Mouse (Mus musculus): ENCODE results near the gene Arhgap22. TPM values are rescaled to one million over a fixed set of nuclear protein-coding genes. Genes with fewer than 3 reads are reported as not detected.

Gene Arhgap22
- polyA plus RNA-seq, 1 experiment from 2014 or later = 8.1 TPM

- peak; percentile 61 for ATAC-seq (ENCODE audit: low read depth)
- H3K4me2 ChIP-seq (ENCODE audit: low read depth, low read length) = no peak overlapping the region
- peaks cover 16% of the 10 kb centered on the region for H3K27me3 ChIP-seq (ENCODE audit: control insufficient read depth, insufficient read depth, low read depth, low read length)
- no peak overlapping the region for H3K9ac ChIP-seq (ENCODE audit: low read length)
- no peaks in the 10 kb centered on the region for H3K36me3 ChIP-seq (ENCODE audit: control insufficient read depth, insufficient read depth, low read length)
- peak overlapping the region; percentile 77 for H3K27ac ChIP-seq (ENCODE audit: low read length)
- H3K9me3 ChIP-seq (ENCODE audit: control insufficient read depth, low read length) = no peaks in the 10 kb centered on the region
- H3K4me1 ChIP-seq (replicated peaks; ENCODE audit: control insufficient read depth, insufficient read depth, low read length) = peaks cover 18% of the 10 kb centered on the region
- H3K4me3 ChIP-seq (ENCODE audit: low read length) = no peak overlapping the region
- WGBS = 43% methylated on average over 6 of the region's 6 CpGs
These were observed 132.7 kb downstream of the Arhgap22 start for GRCm38 (mm10) chr14:33346546-33346945.

- no peak overlapping the region for H3K9ac ChIP-seq (ENCODE audit: low read length)
- no peaks in the 10 kb centered on the region for H3K36me3 ChIP-seq (ENCODE audit: control insufficient read depth, insufficient read depth, low read length)
- 23% methylated on average over 4 of the region's 4 CpGs for WGBS
- ATAC-seq (ENCODE audit: low read depth) = peak; percentile 39
- peaks cover 24% of the 10 kb centered on the region for H3K4me1 ChIP-seq (replicated peaks; ENCODE audit: control insufficient read depth, insufficient read depth, low read length)
- H3K4me3 ChIP-seq (ENCODE audit: low read length) = no peak overlapping the region
- H3K27ac ChIP-seq (ENCODE audit: low read length) = no peak overlapping the region
- H3K4me2 ChIP-seq (ENCODE audit: low read depth, low read length) = no peak overlapping the region
- peaks cover 18% of the 10 kb centered on the region for H3K27me3 ChIP-seq (ENCODE audit: control insufficient read depth, insufficient read depth, low read depth, low read length)
- no peaks in the 10 kb centered on the region for H3K9me3 ChIP-seq (ENCODE audit: control insufficient read depth, low read length)
These were observed 133.9 kb downstream of the Arhgap22 start for GRCm38 (mm10) chr14:33347738-33348137.

- Histone ChIP-seq H3K27ac (ENCODE audit: low read length) (no peak overlapping the region), H3K4me3 (ENCODE audit: low read length) (no peak overlapping the region), H3K9me3 (ENCODE audit: control insufficient read depth, low read length) (no peaks in the 10 kb centered on the region), H3K4me1 (replicated peaks; ENCODE audit: control insufficient read depth, insufficient read depth, low read length) (peaks cover 28% of the 10 kb centered on the region), H3K36me3 (ENCODE audit: control insufficient read depth, insufficient read depth, low read length) (no peaks in the 10 kb centered on the region), H3K4me2 (ENCODE audit: low read depth, low read length) (no peak overlapping the region), H3K27me3 (ENCODE audit: control insufficient read depth, insufficient read depth, low read depth, low read length) (peaks cover 18% of the 10 kb centered on the region), H3K9ac (ENCODE audit: low read length) (no peak overlapping the region)
- 33% methylated on average over 1 of the region's 1 CpGs for WGBS
- no peak for ATAC-seq (ENCODE audit: low read depth)
These were observed 134.3 kb downstream of the Arhgap22 start for GRCm38 (mm10) chr14:33348146-33348545.

GRCm38 (mm10) chr14:33351019-33351418 is 137.2 kb downstream of the Arhgap22 start:
- H3K4me1 ChIP-seq (replicated peaks; ENCODE audit: control insufficient read depth, insufficient read depth, low read length) = peaks cover 47% of the 10 kb centered on the region
- peak overlapping the region; percentile 62 for H3K27ac ChIP-seq (ENCODE audit: low read length)
- no peaks in the 10 kb centered on the region for H3K36me3 ChIP-seq (ENCODE audit: control insufficient read depth, insufficient read depth, low read length)
- no peaks in the 10 kb centered on the region for H3K9me3 ChIP-seq (ENCODE audit: control insufficient read depth, low read length)
- WGBS = 1% methylated on average over 39 of the region's 42 CpGs
- peak overlapping the region; percentile 49 for H3K4me3 ChIP-seq (ENCODE audit: low read length)
- peak overlapping the region; percentile 66 for H3K4me2 ChIP-seq (ENCODE audit: low read depth, low read length)
- H3K27me3 ChIP-seq (ENCODE audit: control insufficient read depth, insufficient read depth, low read depth, low read length) = peaks cover 18% of the 10 kb centered on the region
- peak; percentile 64 for ATAC-seq (ENCODE audit: low read depth)
- peak overlapping the region; percentile 68 for H3K9ac ChIP-seq (ENCODE audit: low read length)

- 57% methylated on average over 6 of the region's 6 CpGs for WGBS
- ATAC-seq (ENCODE audit: low read depth) = peak; percentile 21; the same call in 1 of the 2 replicates
- Histone ChIP-seq H3K9ac (ENCODE audit: low read length) (no peak overlapping the region), H3K4me2 (ENCODE audit: low read depth, low read length) (peak overlapping the region; percentile 66), H3K4me3 (ENCODE audit: low read length) (no peak overlapping the region), H3K4me1 (replicated peaks; ENCODE audit: control insufficient read depth, insufficient read depth, low read length) (peaks cover 40% of the 10 kb centered on the region), H3K27ac (ENCODE audit: low read length) (peak overlapping the region; percentile 71), H3K36me3 (ENCODE audit: control insufficient read depth, insufficient read depth, low read length) (no peaks in the 10 kb centered on the region), H3K27me3 (ENCODE audit: control insufficient read depth, insufficient read depth, low read depth, low read length) (peaks cover 18% of the 10 kb centered on the region), H3K9me3 (ENCODE audit: control insufficient read depth, low read length) (no peaks in the 10 kb centered on the region)
These were observed 138.3 kb downstream of the Arhgap22 start for GRCm38 (mm10) chr14:33351984-33352722.

GRCm38 (mm10) chr14:33352890-33353289 is 139.1 kb downstream of the Arhgap22 start:
- 31% methylated on average over 6 of the region's 6 CpGs for WGBS
- Histone ChIP-seq H3K4me2 (ENCODE audit: low read depth, low read length) (no peak overlapping the region; the same call in none of the 2 replicates), H3K27me3 (ENCODE audit: control insufficient read depth, insufficient read depth, low read depth, low read length) (peaks cover 18% of the 10 kb centered on the region)

GRCm38 (mm10) chr14:33355276-33355675 is 141.4 kb downstream of the Arhgap22 start:
- H3K4me3 ChIP-seq (ENCODE audit: low read length) = no peak overlapping the region
- H3K27me3 ChIP-seq (ENCODE audit: control insufficient read depth, insufficient read depth, low read depth, low read length) = peaks cover 13% of the 10 kb centered on the region
- H3K9ac ChIP-seq (ENCODE audit: low read length) = no peak overlapping the region
- H3K36me3 ChIP-seq (ENCODE audit: control insufficient read depth, insufficient read depth, low read length) = no peaks in the 10 kb centered on the region
- H3K27ac ChIP-seq (ENCODE audit: low read length) = no peak overlapping the region; the same call in 1 of the 2 replicates
- H3K4me1 ChIP-seq (replicated peaks; ENCODE audit: control insufficient read depth, insufficient read depth, low read length) = peaks cover 41% of the 10 kb centered on the region
- 78% methylated on average over 5 of the region's 5 CpGs for WGBS
- no peak overlapping the region for H3K4me2 ChIP-seq (ENCODE audit: low read depth, low read length)
- ATAC-seq (ENCODE audit: low read depth) = no peak
- H3K9me3 ChIP-seq (ENCODE audit: control insufficient read depth, low read length) = no peaks in the 10 kb centered on the region

More at GRCm38 (mm10) chr14:33352890-33353289, 139.1 kb downstream of the Arhgap22 start:
- Histone ChIP-seq H3K9ac (ENCODE audit: low read length) (no peak overlapping the region), H3K9me3 (ENCODE audit: control insufficient read depth, low read length) (no peaks in the 10 kb centered on the region), H3K36me3 (ENCODE audit: control insufficient read depth, insufficient read depth, low read length) (no peaks in the 10 kb centered on the region), H3K4me3 (ENCODE audit: low read length) (no peak overlapping the region), H3K27ac (ENCODE audit: low read length) (peak overlapping the region; percentile 71), H3K4me1 (replicated peaks; ENCODE audit: control insufficient read depth, insufficient read depth, low read length) (peaks cover 40% of the 10 kb centered on the region)
- ATAC-seq (ENCODE audit: low read depth) = 0 out of 2 replicates have a peak, but pooled peaks have one; percentile 10

- ATAC-seq (ENCODE audit: low read depth) = no peak
- H3K4me2 ChIP-seq (ENCODE audit: low read depth, low read length) = no peak overlapping the region
- no peak overlapping the region for H3K9ac ChIP-seq (ENCODE audit: low read length)
- no peak overlapping the region for H3K4me3 ChIP-seq (ENCODE audit: low read length)
- H3K27me3 ChIP-seq (ENCODE audit: control insufficient read depth, insufficient read depth, low read depth, low read length) = no peaks in the 10 kb centered on the region
- H3K36me3 ChIP-seq (ENCODE audit: control insufficient read depth, insufficient read depth, low read length) = no peaks in the 10 kb centered on the region
- WGBS = 50% methylated on average over 12 of the region's 12 CpGs
- no peak overlapping the region for H3K27ac ChIP-seq (ENCODE audit: low read length)
- peaks cover 39% of the 10 kb centered on the region for H3K4me1 ChIP-seq (replicated peaks; ENCODE audit: control insufficient read depth, insufficient read depth, low read length)
- H3K9me3 ChIP-seq (ENCODE audit: control insufficient read depth, low read length) = no peaks in the 10 kb centered on the region
These were observed 144.0 kb downstream of the Arhgap22 start for GRCm38 (mm10) chr14:33357600-33358368.

- no peaks in the 10 kb centered on the region for H3K9me3 ChIP-seq (ENCODE audit: control insufficient read depth, low read length)
- no peak for ATAC-seq (ENCODE audit: low read depth)
- no peak overlapping the region for H3K9ac ChIP-seq (ENCODE audit: low read length)
- H3K27me3 ChIP-seq (ENCODE audit: control insufficient read depth, insufficient read depth, low read depth, low read length) = no peaks in the 10 kb centered on the region
- 77% methylated on average over 8 of the region's 8 CpGs for WGBS
- no peak overlapping the region for H3K4me3 ChIP-seq (ENCODE audit: low read length)
- peaks cover 37% of the 10 kb centered on the region for H3K4me1 ChIP-seq (replicated peaks; ENCODE audit: control insufficient read depth, insufficient read depth, low read length)
- no peaks in the 10 kb centered on the region for H3K36me3 ChIP-seq (ENCODE audit: control insufficient read depth, insufficient read depth, low read length)
- H3K27ac ChIP-seq (ENCODE audit: low read length) = no peak overlapping the region
- H3K4me2 ChIP-seq (ENCODE audit: low read depth, low read length) = no peak overlapping the region
These were observed 145.1 kb downstream of the Arhgap22 start for GRCm38 (mm10) chr14:33358891-33359290.

Measured in lung, embryonic 16.5 days (tissue).